Mouse (Mus musculus): ENCODE measurements around the gene Arhgef15. TPM values are rescaled to one million over a fixed set of nuclear protein-coding genes. Genes with fewer than 3 reads are reported as not detected.

Gene Arhgef15
- polyA plus RNA-seq, 1 experiment from 2014 or later, result 8.5 TPM

DNA sequence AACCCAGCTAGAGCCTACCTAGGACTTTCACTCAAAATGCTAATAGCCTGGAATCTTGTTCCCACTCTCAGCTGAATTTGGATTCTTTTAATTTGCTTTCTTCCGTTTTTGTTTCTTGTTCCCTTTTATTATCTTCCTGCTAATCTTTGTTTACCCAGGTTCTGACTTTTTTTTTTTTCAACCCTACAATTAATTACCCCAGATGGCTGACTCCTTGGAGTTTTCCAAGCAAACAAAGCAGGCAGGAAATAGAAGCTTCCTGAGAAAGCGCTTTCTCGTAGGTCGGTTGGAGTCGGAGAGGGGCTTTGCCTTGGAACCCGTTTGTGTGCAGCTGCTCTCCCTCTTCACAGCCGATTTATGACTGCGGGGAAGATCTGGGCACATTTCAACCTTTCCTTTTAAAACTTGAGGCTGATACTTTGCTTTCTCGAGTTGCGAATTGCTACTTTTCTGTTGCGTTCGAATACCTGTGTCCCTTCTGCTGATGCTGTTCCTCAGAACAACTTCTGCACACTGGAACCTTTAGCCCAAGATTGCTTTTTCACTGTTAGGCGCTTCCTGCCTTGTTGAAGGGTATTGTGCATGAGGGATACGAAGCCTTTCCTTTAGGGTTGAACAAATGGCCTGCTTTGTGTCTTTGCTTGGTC lies 45.6 kb downstream of the Arhgef15 start:
- ATAC-seq (ENCODE audit: insufficient read depth, low FRiP score, low read depth), result no peak
- WGBS, result 27% methylated on average over 14 of the region's 14 CpGs
- Histone ChIP-seq H3K27ac (peak overlapping the region; percentile 68), H3K9ac (no peak overlapping the region), H3K9me3 (no peaks in the 10 kb centered on the region), H3K4me2 (peak overlapping the region; percentile 6; the same call in 1 of the 2 replicates), H3K4me1 (0 out of 2 replicates have a peak, but pooled peaks cover 9% of the 10 kb centered on the region), H3K4me3 (replicated peaks) (no peak overlapping the region), H3K27me3 (replicated peaks) (no peaks in the 10 kb centered on the region), H3K36me3 (no peaks in the 10 kb centered on the region)

DNA sequence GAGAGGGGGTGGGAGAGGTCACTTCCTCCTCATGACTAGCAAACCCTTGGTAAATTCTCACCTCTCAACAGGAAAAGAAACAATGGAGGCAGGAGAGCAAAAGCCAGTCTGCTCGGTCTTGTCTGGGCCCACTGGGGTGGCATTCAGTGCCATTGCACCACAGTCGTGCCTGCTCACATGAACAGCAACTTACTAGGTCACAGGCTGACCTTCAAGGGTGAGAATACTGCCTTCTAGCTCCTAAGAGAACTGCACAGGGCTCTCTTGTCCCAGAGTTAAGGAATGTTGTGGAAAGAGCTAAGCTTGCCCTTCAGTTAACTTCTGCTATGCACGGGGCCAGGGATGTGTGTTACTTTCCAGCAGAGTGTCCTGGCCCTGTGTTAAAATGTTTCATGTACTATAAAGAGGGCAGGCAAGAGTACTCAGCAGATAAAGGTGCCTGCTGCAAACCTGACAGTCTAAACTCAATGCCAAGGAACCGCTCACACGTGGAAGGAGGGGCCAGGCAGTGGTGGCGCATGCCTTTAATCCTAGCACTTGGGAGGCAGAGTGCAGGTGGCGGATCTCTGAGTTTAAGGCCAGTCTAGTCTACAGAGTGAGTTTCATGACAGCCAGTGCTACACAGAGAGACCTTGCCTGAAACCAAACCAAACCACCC lies 48.3 kb downstream of the Arhgef15 start:
- H3K9me3 ChIP-seq, result no peaks in the 10 kb centered on the region
- no peaks in the 10 kb centered on the region for H3K27me3 ChIP-seq (replicated peaks)
- H3K4me2 ChIP-seq, result no peak overlapping the region
- 0 out of 2 replicates have a peak, but pooled peaks cover 9% of the 10 kb centered on the region for H3K4me1 ChIP-seq
- no peak overlapping the region for H3K9ac ChIP-seq
- 45% methylated on average over 7 of the region's 7 CpGs for WGBS
- no peak for ATAC-seq (ENCODE audit: insufficient read depth, low FRiP score, low read depth)
- H3K4me3 ChIP-seq (replicated peaks), result no peak overlapping the region
- peaks cover 18% of the 10 kb centered on the region for H3K36me3 ChIP-seq
- no peak overlapping the region for H3K27ac ChIP-seq

DNA sequence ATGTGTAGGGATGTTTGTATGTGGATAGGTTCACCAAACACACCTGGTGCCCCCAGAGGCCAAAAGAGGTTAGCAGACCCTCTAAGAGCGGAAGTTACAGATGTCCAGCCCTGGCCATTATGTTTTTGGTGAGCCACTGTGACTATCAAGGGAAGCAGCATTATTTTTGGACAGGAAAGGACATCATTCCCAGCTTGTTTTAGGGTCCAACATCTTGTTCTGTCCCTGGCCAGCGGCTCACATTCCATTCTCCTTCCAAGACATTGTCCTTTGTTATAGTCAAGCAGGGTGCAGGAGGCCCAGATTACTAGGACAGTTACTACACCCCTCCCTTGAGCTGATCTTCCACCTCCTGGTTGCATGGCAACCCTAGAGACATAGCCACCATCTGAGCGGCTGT lies 50.0 kb downstream of the Arhgef15 start:
- WGBS, result 72% methylated on average over 3 of the region's 3 CpGs
- Histone ChIP-seq H3K27ac (no peak overlapping the region), H3K4me3 (replicated peaks) (no peak overlapping the region), H3K4me2 (no peak overlapping the region), H3K4me1 (peaks cover 15% of the 10 kb centered on the region), H3K9ac (no peak overlapping the region), H3K9me3 (no peaks in the 10 kb centered on the region), H3K27me3 (replicated peaks) (no peaks in the 10 kb centered on the region), H3K36me3 (peaks cover 28% of the 10 kb centered on the region)
- ATAC-seq (ENCODE audit: insufficient read depth, low FRiP score, low read depth), result no peak

DNA sequence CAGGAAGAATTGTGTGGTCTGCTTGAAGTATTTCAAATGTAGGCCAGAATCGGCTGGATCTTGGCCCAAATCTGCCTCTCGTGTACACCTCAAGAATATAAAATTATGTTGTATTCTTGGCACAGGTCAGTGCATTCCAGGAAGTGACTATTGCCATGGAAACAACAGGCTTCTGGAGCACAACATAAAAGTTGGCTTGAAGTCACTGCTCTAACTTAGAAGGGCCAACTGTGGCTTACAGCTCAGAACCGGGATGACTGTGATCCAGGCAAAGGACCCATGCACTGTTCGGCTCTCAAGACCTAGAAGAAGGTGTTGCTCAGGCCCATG lies 50.9 kb downstream of the Arhgef15 start:
- no peak overlapping the region for H3K4me2 ChIP-seq
- no peak for ATAC-seq (ENCODE audit: insufficient read depth, low FRiP score, low read depth)
- WGBS, result 62% methylated on average over 4 of the region's 4 CpGs

DNA sequence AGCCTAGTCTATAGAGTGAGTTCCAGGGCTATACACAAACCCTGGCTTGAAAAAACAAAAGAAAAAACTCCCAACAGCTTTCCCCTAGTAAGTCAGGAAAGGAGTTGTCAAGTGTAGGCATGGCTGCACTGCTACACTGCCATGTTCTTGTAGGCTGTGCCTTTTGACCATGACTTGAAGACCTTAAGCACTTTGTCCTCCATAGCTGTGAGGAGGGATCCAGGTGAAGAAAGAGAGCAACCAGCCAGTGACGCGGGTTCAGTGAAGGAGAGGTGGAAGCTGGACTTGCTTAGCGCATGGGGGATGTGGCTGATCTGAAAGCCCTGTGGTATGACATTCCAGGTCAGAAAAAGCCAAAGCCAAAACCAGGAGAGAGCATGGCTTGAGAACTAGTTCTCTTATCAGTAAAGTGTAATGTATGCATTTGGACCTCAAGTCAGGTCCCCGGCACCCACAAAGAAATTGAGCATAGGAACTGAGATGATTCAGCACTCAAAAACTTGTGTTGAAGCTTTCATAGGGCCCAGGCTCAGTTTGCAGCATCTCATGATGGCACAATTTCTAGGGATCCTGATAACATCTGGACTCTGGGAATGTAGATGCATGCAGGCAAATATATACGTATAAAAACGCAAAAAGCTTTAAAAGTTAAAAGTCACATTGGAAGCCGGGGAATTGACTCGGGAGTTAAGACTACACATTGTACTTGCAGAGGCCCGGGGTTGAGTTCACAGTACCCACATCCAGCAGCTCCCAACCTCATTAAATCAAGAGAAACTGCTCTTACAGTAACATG lies 51.4 kb downstream of the Arhgef15 start:
- no peak overlapping the region for H3K9ac ChIP-seq
- H3K4me3 ChIP-seq (replicated peaks), result no peak overlapping the region
- peaks cover 28% of the 10 kb centered on the region for H3K36me3 ChIP-seq
- no peak for ATAC-seq (ENCODE audit: insufficient read depth, low FRiP score, low read depth)
- H3K27me3 ChIP-seq (replicated peaks), result no peaks in the 10 kb centered on the region
- H3K9me3 ChIP-seq, result no peaks in the 10 kb centered on the region
- no peak overlapping the region for H3K4me2 ChIP-seq
- peaks cover 7% of the 10 kb centered on the region for H3K4me1 ChIP-seq
- 88% methylated on average over 9 of the region's 9 CpGs for WGBS
- no peak overlapping the region for H3K27ac ChIP-seq

More for the DNA sequence above, 50.9 kb downstream of the Arhgef15 start:
- peaks cover 12% of the 10 kb centered on the region for H3K4me1 ChIP-seq
- H3K27ac ChIP-seq, result no peak overlapping the region
- peaks cover 28% of the 10 kb centered on the region for H3K36me3 ChIP-seq
- H3K9ac ChIP-seq, result no peak overlapping the region
- no peaks in the 10 kb centered on the region for H3K27me3 ChIP-seq (replicated peaks)
- no peak overlapping the region for H3K4me3 ChIP-seq (replicated peaks)
- no peaks in the 10 kb centered on the region for H3K9me3 ChIP-seq

DNA sequence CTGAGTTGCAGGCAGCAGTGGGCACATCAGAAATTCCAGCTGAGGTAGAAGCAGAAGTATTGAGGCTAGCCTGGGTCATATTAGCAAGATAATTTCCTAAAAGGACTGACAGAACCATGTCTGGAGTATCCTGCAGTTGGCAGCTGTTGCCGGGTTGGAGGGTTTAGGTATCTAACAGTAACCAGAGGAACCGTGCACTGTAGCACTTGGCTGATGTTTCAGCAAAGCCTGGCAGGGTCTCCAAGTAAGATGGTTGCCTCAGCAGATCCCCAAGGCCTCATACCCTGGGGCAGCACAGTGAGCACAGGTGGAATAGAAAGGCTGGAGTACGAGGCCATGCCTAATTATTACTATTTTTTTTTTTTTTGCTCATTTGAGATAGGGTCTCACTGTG lies 52.1 kb downstream of the Arhgef15 start:
- ATAC-seq (ENCODE audit: insufficient read depth, low FRiP score, low read depth), result no peak
- Histone ChIP-seq H3K4me2 (no peak overlapping the region), H3K36me3 (peaks cover 28% of the 10 kb centered on the region), H3K9ac (no peak overlapping the region), H3K27ac (0 out of 2 replicates have a peak overlapping the region, but pooled peaks have one; percentile 7), H3K9me3 (no peaks in the 10 kb centered on the region), H3K4me1 (peaks cover 9% of the 10 kb centered on the region), H3K4me3 (replicated peaks) (no peak overlapping the region), H3K27me3 (replicated peaks) (no peaks in the 10 kb centered on the region)
- WGBS, result 88% methylated on average over 3 of the region's 3 CpGs

DNA sequence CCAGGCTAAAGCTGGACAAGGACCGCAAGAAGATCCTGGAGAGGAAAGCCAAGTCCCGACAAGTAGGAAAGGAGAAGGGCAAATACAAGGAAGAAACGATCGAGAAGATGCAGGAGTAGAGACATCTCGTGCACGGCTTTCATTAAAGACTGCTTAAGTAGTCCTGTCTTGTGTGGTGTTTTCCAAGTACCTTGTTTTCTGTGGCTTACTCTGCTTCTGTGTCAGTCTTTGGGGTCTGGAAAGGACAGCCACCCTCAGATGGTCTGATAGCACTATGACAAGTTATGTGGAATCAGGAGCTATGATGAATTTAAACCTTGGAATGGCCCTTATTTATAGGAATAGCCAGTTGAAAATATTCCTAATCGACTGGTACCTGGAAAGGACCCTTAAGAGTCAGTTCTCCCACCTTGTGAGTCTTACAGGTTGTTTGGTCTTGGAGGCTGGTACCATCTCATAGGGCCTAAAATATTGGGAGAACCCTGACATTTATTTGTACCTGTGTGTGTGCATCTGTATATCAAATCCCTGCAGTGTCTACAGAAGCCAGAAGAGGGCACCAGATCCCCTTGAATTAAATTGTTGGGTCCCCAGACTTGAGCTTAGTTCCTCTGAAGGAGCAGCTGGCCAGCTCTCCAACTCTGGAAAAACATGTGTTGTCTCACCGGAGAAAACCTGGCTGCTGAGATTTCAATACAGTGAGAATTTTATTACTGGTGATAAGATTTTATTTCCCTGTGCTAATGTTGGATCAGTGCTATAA lies 52.7 kb downstream of the Arhgef15 start:
- no peak overlapping the region for H3K9ac ChIP-seq
- peaks cover 3% of the 10 kb centered on the region; the same call in 1 of the 2 replicates for H3K27me3 ChIP-seq (replicated peaks)
- no peak for ATAC-seq (ENCODE audit: insufficient read depth, low FRiP score, low read depth)
- peaks cover 9% of the 10 kb centered on the region for H3K4me1 ChIP-seq
- H3K36me3 ChIP-seq, result peaks cover 28% of the 10 kb centered on the region
- H3K9me3 ChIP-seq, result no peaks in the 10 kb centered on the region
- no peak overlapping the region for H3K4me2 ChIP-seq
- H3K4me3 ChIP-seq (replicated peaks), result no peak overlapping the region
- 79% methylated on average over 8 of the region's 8 CpGs for WGBS
- H3K27ac ChIP-seq, result 0 out of 2 replicates have a peak overlapping the region, but pooled peaks have one; percentile 7

DNA sequence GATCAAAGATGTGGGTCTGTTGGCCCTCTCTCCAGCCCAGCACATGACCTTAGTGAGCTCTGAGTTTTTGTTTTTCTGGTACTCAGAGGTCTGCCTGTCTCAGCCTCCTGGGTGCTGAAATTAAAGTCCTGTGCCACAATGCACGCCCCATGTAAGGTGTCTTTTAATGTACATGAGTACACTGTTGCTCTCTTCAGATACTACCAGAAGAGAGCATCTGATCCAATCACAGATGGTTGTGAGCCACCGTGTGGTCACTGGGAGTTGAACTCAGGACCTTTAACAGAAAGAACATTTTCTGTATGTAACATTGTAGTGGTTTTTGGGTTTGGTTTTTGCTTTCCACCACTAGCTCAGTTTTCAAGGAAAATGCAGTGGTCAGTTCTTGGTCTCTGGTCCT lies 53.5 kb downstream of the Arhgef15 start:
- no peak overlapping the region for H3K9ac ChIP-seq
- no peak for ATAC-seq (ENCODE audit: insufficient read depth, low FRiP score, low read depth)
- peaks cover 3% of the 10 kb centered on the region; the same call in 1 of the 2 replicates for H3K27me3 ChIP-seq (replicated peaks)
- 91% methylated on average over 2 of the region's 2 CpGs for WGBS
- H3K9me3 ChIP-seq, result no peaks in the 10 kb centered on the region
- no peak overlapping the region for H3K4me2 ChIP-seq
- peaks cover 28% of the 10 kb centered on the region for H3K36me3 ChIP-seq
- H3K4me1 ChIP-seq, result peaks cover 9% of the 10 kb centered on the region
- H3K4me3 ChIP-seq (replicated peaks), result no peak overlapping the region
- H3K27ac ChIP-seq, result no peak overlapping the region

DNA sequence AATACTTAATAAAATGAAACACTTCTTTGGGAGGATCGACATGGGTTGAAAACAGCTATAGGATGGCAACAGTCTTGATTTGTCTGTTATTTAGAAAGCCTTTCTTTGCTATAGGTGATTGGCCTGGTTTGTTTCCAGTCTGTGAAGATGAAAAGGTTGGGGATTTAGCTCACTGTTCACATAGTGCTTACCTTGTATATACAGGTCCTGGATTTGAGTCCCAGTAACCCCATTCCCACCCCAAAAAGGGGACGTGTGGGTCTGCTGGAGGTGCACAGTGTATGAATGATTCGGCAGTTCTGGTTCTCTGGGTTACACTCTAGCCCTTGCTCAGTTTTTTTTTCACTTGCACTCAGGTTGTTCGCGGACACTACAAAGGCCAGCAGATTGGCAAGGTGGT lies 54.5 kb downstream of the Arhgef15 start:
- peaks cover 3% of the 10 kb centered on the region; the same call in 1 of the 2 replicates for H3K27me3 ChIP-seq (replicated peaks)
- no peak overlapping the region for H3K9ac ChIP-seq

DNA sequence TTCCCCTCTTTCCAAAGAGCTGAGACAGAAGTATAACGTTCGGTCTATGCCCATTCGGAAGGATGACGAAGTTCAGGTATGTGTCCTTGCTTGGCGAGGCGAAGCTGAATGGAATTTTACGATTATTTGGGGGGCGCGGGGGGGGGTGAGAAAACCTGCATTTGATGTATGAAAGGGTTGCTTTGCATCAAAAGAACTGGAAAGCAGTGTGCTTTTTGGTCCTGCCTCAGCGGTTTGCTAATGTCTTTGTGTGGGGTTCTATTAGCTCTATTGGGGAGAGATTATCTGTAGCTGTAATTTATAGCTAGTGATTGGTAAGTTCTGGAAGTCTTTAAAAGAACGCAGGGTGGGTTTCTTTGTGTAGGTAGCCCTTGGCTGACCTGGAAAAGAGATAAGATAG lies 54.9 kb downstream of the Arhgef15 start:
- Histone ChIP-seq H3K27me3 (replicated peaks) (peaks cover 3% of the 10 kb centered on the region; the same call in 1 of the 2 replicates), H3K9ac (peak overlapping the region; percentile 73), H3K36me3 (peaks cover 28% of the 10 kb centered on the region), H3K4me2 (peak overlapping the region; percentile 65), H3K9me3 (no peaks in the 10 kb centered on the region), H3K27ac (peak overlapping the region; percentile 80; the same call in 1 of the 2 replicates), H3K4me3 (replicated peaks) (peak overlapping the region; percentile 85), H3K4me1 (peaks cover 9% of the 10 kb centered on the region)
- WGBS, result under 1% methylated on average over 11 of the region's 11 CpGs
- ATAC-seq (ENCODE audit: insufficient read depth, low FRiP score, low read depth), result no peak

More for the DNA sequence above, 54.5 kb downstream of the Arhgef15 start:
- no peak for ATAC-seq (ENCODE audit: insufficient read depth, low FRiP score, low read depth)
- Histone ChIP-seq H3K4me1 (peaks cover 9% of the 10 kb centered on the region), H3K36me3 (peaks cover 28% of the 10 kb centered on the region), H3K4me3 (replicated peaks) (peak overlapping the region; percentile 85), H3K27ac (peak overlapping the region; percentile 37; the same call in 1 of the 2 replicates), H3K9me3 (no peaks in the 10 kb centered on the region), H3K4me2 (peak overlapping the region; percentile 65)
- WGBS, result 71% methylated on average over 5 of the region's 5 CpGs

DNA sequence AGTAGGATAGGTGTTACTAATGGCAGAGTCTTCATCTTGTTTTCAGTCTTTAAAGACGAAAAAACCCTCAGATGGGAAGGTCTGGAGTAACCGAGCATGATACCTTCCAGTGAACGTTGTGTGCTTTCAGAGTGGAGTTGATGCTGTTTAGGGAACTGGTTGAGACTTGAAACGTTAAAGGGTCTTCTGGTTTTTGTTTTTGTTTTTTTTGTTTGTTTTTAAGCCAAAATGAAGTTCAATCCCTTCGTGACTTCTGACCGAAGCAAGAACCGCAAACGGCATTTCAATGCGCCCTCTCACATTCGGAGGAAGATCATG lies 55.3 kb downstream of the Arhgef15 start:
- no peaks in the 10 kb centered on the region for H3K9me3 ChIP-seq
- peak overlapping the region; percentile 80 for H3K27ac ChIP-seq
- peak overlapping the region; percentile 73 for H3K9ac ChIP-seq
- under 1% methylated on average over 10 of the region's 10 CpGs for WGBS
- peaks cover 28% of the 10 kb centered on the region for H3K36me3 ChIP-seq
- H3K4me1 ChIP-seq, result peaks cover 9% of the 10 kb centered on the region
- ATAC-seq (ENCODE audit: insufficient read depth, low FRiP score, low read depth), result no peak
- H3K27me3 ChIP-seq (replicated peaks), result peaks cover 3% of the 10 kb centered on the region; the same call in 1 of the 2 replicates
- H3K4me3 ChIP-seq (replicated peaks), result peak overlapping the region; percentile 85
- H3K4me2 ChIP-seq, result peak overlapping the region; percentile 65

Data from stomach, embryonic 15.5 days (tissue).